Mouse (Mus musculus): ENCODE measurements around the gene Rdh5.

Gene Rdh5

GRCm38 (mm10) chr10:128888941-128889827, 33.5 kb downstream of the Rdh5 start:
- peaks cover 40% of the 10 kb centered on the region for H3K27me3 ChIP-seq (ENCODE audit: insufficient read depth, low read length)
- H3K9me3 ChIP-seq (ENCODE audit: low read length), result no peaks in the 10 kb centered on the region
- peaks cover 19% of the 10 kb centered on the region for H3K36me3 ChIP-seq (ENCODE audit: insufficient read depth, low read length)
- H3K4me3 ChIP-seq (replicated peaks; ENCODE audit: low read length), result peak overlapping the region; percentile 66
- peaks cover 67% of the 10 kb centered on the region for H3K4me1 ChIP-seq (replicated peaks; ENCODE audit: low read depth, low read length)
- no peak for TF ChIP-seq CTCF (conservative IDR thresholded peaks at IDR 0.05; ENCODE audit: low read length)
- TF ChIP-seq NANOG (IDR thresholded peaks at IDR 0.05; ENCODE audit: borderline replicate concordance, low read length), result no peak
- TF ChIP-seq POU5F1 (IDR thresholded peaks at IDR 0.05; ENCODE audit: borderline replicate concordance, low read length), result no peak

GRCm38 (mm10) chr10:128882067-128882466, 40.6 kb downstream of the Rdh5 start:
- H3K4me1 ChIP-seq (replicated peaks; ENCODE audit: low read depth, low read length), result peaks cover 21% of the 10 kb centered on the region
- peaks cover 62% of the 10 kb centered on the region for H3K36me3 ChIP-seq (ENCODE audit: insufficient read depth, low read length)
- H3K4me3 ChIP-seq (replicated peaks; ENCODE audit: low read length), result no peak overlapping the region
- H3K9me3 ChIP-seq (ENCODE audit: low read length), result no peaks in the 10 kb centered on the region
- H3K27me3 ChIP-seq (ENCODE audit: insufficient read depth, low read length), result no peaks in the 10 kb centered on the region
- no peak for TF ChIP-seq POU5F1 (IDR thresholded peaks at IDR 0.05; ENCODE audit: borderline replicate concordance, low read length)
- TF ChIP-seq NANOG (IDR thresholded peaks at IDR 0.05; ENCODE audit: borderline replicate concordance, low read length), result no peak
- TF ChIP-seq CTCF (conservative IDR thresholded peaks at IDR 0.05; ENCODE audit: low read length), result no peak

- H3K4me3 ChIP-seq (replicated peaks; ENCODE audit: low read length), result no peak overlapping the region
- H3K27me3 ChIP-seq (ENCODE audit: insufficient read depth, low read length), result no peaks in the 10 kb centered on the region
- TF ChIP-seq NANOG (IDR thresholded peaks at IDR 0.05; ENCODE audit: borderline replicate concordance, low read length) (no peak), CTCF (conservative IDR thresholded peaks at IDR 0.05; ENCODE audit: low read length) (no peak), POU5F1 (IDR thresholded peaks at IDR 0.05; ENCODE audit: borderline replicate concordance, low read length) (no peak)
- no peaks in the 10 kb centered on the region for H3K4me1 ChIP-seq (replicated peaks; ENCODE audit: low read depth, low read length)
- H3K9me3 ChIP-seq (ENCODE audit: low read length), result no peaks in the 10 kb centered on the region
- peaks cover 82% of the 10 kb centered on the region for H3K36me3 ChIP-seq (ENCODE audit: insufficient read depth, low read length)
These were observed 43.9 kb downstream of the Rdh5 start for GRCm38 (mm10) chr10:128878811-128879210.

GRCm38 (mm10) chr10:128878291-128878690, 44.4 kb downstream of the Rdh5 start:
- no peaks in the 10 kb centered on the region for H3K4me1 ChIP-seq (replicated peaks; ENCODE audit: low read depth, low read length)
- H3K4me3 ChIP-seq (replicated peaks; ENCODE audit: low read length), result no peak overlapping the region
- no peaks in the 10 kb centered on the region for H3K27me3 ChIP-seq (ENCODE audit: insufficient read depth, low read length)
- H3K36me3 ChIP-seq (ENCODE audit: insufficient read depth, low read length), result peaks cover 87% of the 10 kb centered on the region
- TF ChIP-seq POU5F1 (IDR thresholded peaks at IDR 0.05; ENCODE audit: borderline replicate concordance, low read length), result no peak
- no peak for TF ChIP-seq CTCF (conservative IDR thresholded peaks at IDR 0.05; ENCODE audit: low read length)
- TF ChIP-seq NANOG (IDR thresholded peaks at IDR 0.05; ENCODE audit: borderline replicate concordance, low read length), result no peak
- no peaks in the 10 kb centered on the region for H3K9me3 ChIP-seq (ENCODE audit: low read length)

GRCm38 (mm10) chr10:128870341-128870740, 52.3 kb downstream of the Rdh5 start:
- Histone ChIP-seq H3K36me3 (ENCODE audit: insufficient read depth, low read length) (peaks cover 95% of the 10 kb centered on the region), H3K4me3 (replicated peaks; ENCODE audit: low read length) (no peak overlapping the region), H3K9me3 (ENCODE audit: low read length) (no peaks in the 10 kb centered on the region), H3K27me3 (ENCODE audit: insufficient read depth, low read length) (no peaks in the 10 kb centered on the region), H3K4me1 (replicated peaks; ENCODE audit: low read depth, low read length) (no peaks in the 10 kb centered on the region)
- TF ChIP-seq NANOG (IDR thresholded peaks at IDR 0.05; ENCODE audit: borderline replicate concordance, low read length), result no peak
- no peak for TF ChIP-seq POU5F1 (IDR thresholded peaks at IDR 0.05; ENCODE audit: borderline replicate concordance, low read length)
- no peak for TF ChIP-seq CTCF (conservative IDR thresholded peaks at IDR 0.05; ENCODE audit: low read length)

- TF ChIP-seq POU5F1 (IDR thresholded peaks at IDR 0.05; ENCODE audit: borderline replicate concordance, low read length), result no peak
- no peak for TF ChIP-seq CTCF (conservative IDR thresholded peaks at IDR 0.05; ENCODE audit: low read length)
- TF ChIP-seq NANOG (IDR thresholded peaks at IDR 0.05; ENCODE audit: borderline replicate concordance, low read length), result no peak
- H3K27me3 ChIP-seq (ENCODE audit: insufficient read depth, low read length), result no peaks in the 10 kb centered on the region
- no peaks in the 10 kb centered on the region for H3K4me1 ChIP-seq (replicated peaks; ENCODE audit: low read depth, low read length)
These were observed 56.2 kb downstream of the Rdh5 start for GRCm38 (mm10) chr10:128866518-128866917.

GRCm38 (mm10) chr10:128866042-128866441, 56.6 kb downstream of the Rdh5 start:
- Histone ChIP-seq H3K4me3 (replicated peaks; ENCODE audit: low read length) (no peak overlapping the region), H3K36me3 (ENCODE audit: insufficient read depth, low read length) (peaks cover 93% of the 10 kb centered on the region), H3K27me3 (ENCODE audit: insufficient read depth, low read length) (no peaks in the 10 kb centered on the region), H3K4me1 (replicated peaks; ENCODE audit: low read depth, low read length) (no peaks in the 10 kb centered on the region), H3K9me3 (ENCODE audit: low read length) (no peaks in the 10 kb centered on the region)
- TF ChIP-seq CTCF (conservative IDR thresholded peaks at IDR 0.05; ENCODE audit: low read length) (peak; percentile 22; the same call in 1 of the 2 replicates), NANOG (IDR thresholded peaks at IDR 0.05; ENCODE audit: borderline replicate concordance, low read length) (no peak)

More at GRCm38 (mm10) chr10:128866518-128866917, 56.2 kb downstream of the Rdh5 start:
- Histone ChIP-seq H3K4me3 (replicated peaks; ENCODE audit: low read length) (no peak overlapping the region), H3K36me3 (ENCODE audit: insufficient read depth, low read length) (peaks cover 93% of the 10 kb centered on the region), H3K9me3 (ENCODE audit: low read length) (no peaks in the 10 kb centered on the region)

Measured in E14TG2a.4 (cell line).